Mouse (Mus musculus) intestine, embryonic 14.5 days (tissue): ENCODE results near the gene Drg1. TPM values are rescaled to one million over a fixed set of nuclear protein-coding genes. Genes with fewer than 3 reads are reported as not detected.

Experiments
- ATAC-seq: fragments of 200-750 bp; cut with Nextera tagmentation; replicated peaks from 2 replicates; pipeline ENCODE4 v1.8.0; 2017; ENCODE audit warnings: low read depth, moderate number of reproducible peaks, moderate TSS enrichment, moderate library complexity; ENCODE audit not compliant: low FRiP score, low TSS enrichment
- DNase-seq: peaks from one replicate; pipeline ENCODE4 v3.0.0-alpha.2; 2018; ENCODE audit warnings: low spot score
- H3K27ac ChIP-seq: fragments of 300-500 bp; sonication (generic); 2 replicates; pipeline ENCODE4 v1.5.1; 2014; ENCODE audit warnings: low read depth, mild to moderate bottlenecking, control low read depth
- H3K27me3 ChIP-seq: fragments of 300-500 bp; sonication (generic); replicated peaks from 2 replicates; pipeline ENCODE4 v1.6.1; 2014; ENCODE audit warnings: low read length, control low read depth; ENCODE audit not compliant: control insufficient read depth, insufficient read depth
- H3K36me3 ChIP-seq: fragments of 300-500 bp; sonication (generic); 2 replicates; pipeline ENCODE4 v1.6.1; 2014; ENCODE audit warnings: low read length, control low read depth; ENCODE audit not compliant: control insufficient read depth, insufficient read depth
- H3K4me1 ChIP-seq: fragments of 300-500 bp; sonication (generic); replicated peaks from 2 replicates; pipeline ENCODE4 v1.6.1; 2014; ENCODE audit warnings: low read length, control low read depth, mixed read lengths; ENCODE audit not compliant: control insufficient read depth, insufficient read depth
- H3K4me2 ChIP-seq: fragments of 300-500 bp; sonication (generic); 2 replicates; pipeline ENCODE4 v1.6.1; 2014; ENCODE audit warnings: low read length
- H3K4me3 ChIP-seq: fragments of 300-500 bp; sonication (generic); 2 replicates; pipeline ENCODE4 v1.5.1; 2014; ENCODE audit warnings: low read depth, low read length, control low read depth, mixed read lengths
- H3K9ac ChIP-seq: fragments of 300-500 bp; sonication (generic); 2 replicates; pipeline ENCODE4 v1.6.1; 2014; ENCODE audit warnings: mild to moderate bottlenecking, low read length
- H3K9me3 ChIP-seq: fragments of 300-500 bp; sonication (generic); 2 replicates; pipeline ENCODE4 v1.6.1; 2016; ENCODE audit warnings: low read length, control low read depth; ENCODE audit not compliant: control insufficient read depth
- WGBS: fragments of 180-500 bp; shearing (Covaris S2); extraction: QIAGEN DNeasy Blood & Tissue Kit; methylation state at CpG from one replicate; pipeline ENCODE4 v1.1.7; 2014; 5-methylcytosine and 5-hydroxymethylcytosine counted together
- polyA plus RNA-seq: library from polyadenylated mRNA; unstranded; fragments of >200 nt; fragmentation: Nextera tagmentation; extraction: Ambion mirVana; gene quantifications from 2 replicates; pipeline ENCODE4 v1.2.1, GENCODE M21; 2014

Gene Drg1
- polyA plus RNA-seq, 1 experiment from 2014 or later = 221 TPM

DNA sequence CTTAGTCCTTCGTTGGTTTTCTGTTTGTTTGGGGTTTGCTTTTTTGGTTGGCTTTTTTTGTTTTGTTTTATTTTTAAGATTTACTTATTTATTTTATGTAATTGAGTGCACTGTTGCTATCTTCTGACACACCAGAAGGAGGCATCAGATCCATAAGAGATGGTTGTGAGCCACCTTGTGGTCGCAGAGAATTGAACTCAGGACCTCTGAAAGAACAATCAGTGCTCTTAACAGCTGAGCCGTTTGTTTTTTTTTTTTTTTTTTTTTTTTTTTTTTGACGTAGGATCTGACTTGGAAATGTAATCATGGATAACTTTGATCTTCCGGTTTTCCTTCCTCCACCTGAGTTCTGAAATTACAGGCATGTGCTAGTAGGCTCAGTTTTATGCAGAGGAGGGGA is 43.1 kb downstream of the Drg1 start:
- no peak overlapping the region for H3K4me3 ChIP-seq
- H3K4me2 ChIP-seq = no peak overlapping the region
- peaks cover 88% of the 10 kb centered on the region for H3K36me3 ChIP-seq
- 68% methylated on average over 5 of the region's 5 CpGs for WGBS
- ATAC-seq = no peak
- no peaks in the 10 kb centered on the region for H3K27me3 ChIP-seq
- no peaks in the 10 kb centered on the region for H3K9me3 ChIP-seq
- H3K9ac ChIP-seq = no peak overlapping the region
- no peak overlapping the region for H3K27ac ChIP-seq
- no peak for DNase-seq
- H3K4me1 ChIP-seq = no peaks in the 10 kb centered on the region

DNA sequence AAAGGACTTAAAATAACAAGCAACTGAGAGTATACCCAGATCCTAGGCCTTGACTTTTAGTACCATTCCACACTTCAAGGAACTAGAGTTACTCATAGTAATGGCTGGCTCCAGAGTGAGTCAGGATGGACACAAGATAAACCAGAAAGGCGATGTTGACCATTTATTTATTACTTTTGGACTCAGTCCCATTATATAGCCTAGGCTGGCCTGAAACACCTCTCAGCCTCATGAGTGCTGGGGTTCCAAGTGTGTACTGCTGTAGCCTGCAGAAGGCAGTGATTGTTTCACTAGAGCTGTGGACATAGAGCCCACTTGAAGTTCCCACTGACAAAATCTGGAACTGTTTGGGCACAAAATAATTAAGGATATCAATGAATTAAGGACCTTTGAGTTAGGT is 53.7 kb downstream of the Drg1 start:
- Histone ChIP-seq H3K9ac (no peak overlapping the region), H3K4me3 (no peak overlapping the region), H3K4me1 (no peaks in the 10 kb centered on the region), H3K27ac (no peak overlapping the region), H3K36me3 (peaks cover 91% of the 10 kb centered on the region), H3K4me2 (no peak overlapping the region), H3K9me3 (no peaks in the 10 kb centered on the region), H3K27me3 (no peaks in the 10 kb centered on the region)
- DNase-seq = no peak
- WGBS = 86% methylated on average over 1 of the region's 1 CpGs
- ATAC-seq = no peak

- no peak overlapping the region for H3K9ac ChIP-seq
- 94% methylated on average over 3 of the region's 3 CpGs for WGBS
- H3K4me3 ChIP-seq = no peak overlapping the region
- no peaks in the 10 kb centered on the region for H3K9me3 ChIP-seq
- no peaks in the 10 kb centered on the region for H3K4me1 ChIP-seq
- ATAC-seq (no peak), DNase-seq (no peak)
- H3K27me3 ChIP-seq = no peaks in the 10 kb centered on the region
- H3K27ac ChIP-seq = no peak overlapping the region
- peaks cover 60% of the 10 kb centered on the region for H3K36me3 ChIP-seq
- no peak overlapping the region for H3K4me2 ChIP-seq
Observed at GRCm38 (mm10) chr11:3206783-3207182, 59.4 kb downstream of the Drg1 start.

GRCm38 (mm10) chr11:3205207-3205606 is 61.0 kb downstream of the Drg1 start:
- no peaks in the 10 kb centered on the region for H3K9me3 ChIP-seq
- ATAC-seq (no peak), DNase-seq (no peak)
- peaks cover 46% of the 10 kb centered on the region for H3K36me3 ChIP-seq
- H3K4me3 ChIP-seq = no peak overlapping the region
- 92% methylated on average over 3 of the region's 3 CpGs for WGBS
- H3K27ac ChIP-seq = no peak overlapping the region
- H3K4me1 ChIP-seq = no peaks in the 10 kb centered on the region
- H3K27me3 ChIP-seq = no peaks in the 10 kb centered on the region
- no peak overlapping the region for H3K4me2 ChIP-seq
- no peak overlapping the region for H3K9ac ChIP-seq

- Histone ChIP-seq H3K9me3 (no peaks in the 10 kb centered on the region), H3K27me3 (no peaks in the 10 kb centered on the region), H3K4me2 (peak overlapping the region; percentile 33), H3K4me1 (no peaks in the 10 kb centered on the region), H3K27ac (no peak overlapping the region), H3K9ac (no peak overlapping the region), H3K4me3 (peak overlapping the region; percentile 29), H3K36me3 (peaks cover 32% of the 10 kb centered on the region)
- ATAC-seq = no peak
- 79% methylated on average over 2 of the region's 2 CpGs for WGBS
- no peak for DNase-seq
Observed at GRCm38 (mm10) chr11:3203771-3204170, 62.4 kb downstream of the Drg1 start.

- H3K4me2 ChIP-seq = peak overlapping the region; percentile 33
- peak overlapping the region; percentile 27 for H3K9ac ChIP-seq
- WGBS = 0% methylated on average over 36 of the region's 57 CpGs
- 0 out of 2 replicates have a peak overlapping the region, but pooled peaks have one; percentile 0 for H3K27ac ChIP-seq
- peak; percentile 38 for ATAC-seq
- peaks cover 25% of the 10 kb centered on the region for H3K36me3 ChIP-seq
- peak; percentile 85 for DNase-seq
- H3K4me3 ChIP-seq = peak overlapping the region; percentile 29
- no peaks in the 10 kb centered on the region for H3K27me3 ChIP-seq
- no peaks in the 10 kb centered on the region for H3K9me3 ChIP-seq
- H3K4me1 ChIP-seq = no peaks in the 10 kb centered on the region
Observed at GRCm38 (mm10) chr11:3202781-3203441, 63.3 kb downstream of the Drg1 start.

GRCm38 (mm10) chr11:3202231-3202701 is 63.9 kb downstream of the Drg1 start, which contains the start of gene Eif4enif1:
Eif4enif1 (plus strand) TSS chr11:3202392.
- H3K9ac ChIP-seq = peak within 1 kb of the TSS; percentile 27
- no peaks in the 10 kb centered on the region for H3K4me1 ChIP-seq
- H3K4me2 ChIP-seq = peak within 1 kb of the TSS; percentile 33
- DNase-seq (peak; percentile 98), ATAC-seq (peak; percentile 80)
- no peaks in the 10 kb centered on the region for H3K27me3 ChIP-seq
- WGBS = 0% methylated on average over 41 of the region's 57 CpGs
- peaks cover 21% of the 10 kb centered on the region for H3K36me3 ChIP-seq
- H3K9me3 ChIP-seq = no peaks in the 10 kb centered on the region
- H3K4me3 ChIP-seq = peak within 1 kb of the TSS; percentile 29
- H3K27ac ChIP-seq = peak within 1 kb of the TSS; percentile 2; the same call in 1 of the 2 replicates

- peak overlapping the region; percentile 18 for H3K4me2 ChIP-seq
- no peak overlapping the region for H3K27ac ChIP-seq
- no peaks in the 10 kb centered on the region for H3K27me3 ChIP-seq
- H3K4me1 ChIP-seq = no peaks in the 10 kb centered on the region
- no peaks in the 10 kb centered on the region for H3K9me3 ChIP-seq
- peak overlapping the region; percentile 29 for H3K4me3 ChIP-seq
- ATAC-seq (no peak), DNase-seq (peak; percentile 71)
- H3K9ac ChIP-seq = peak overlapping the region; percentile 5
- H3K36me3 ChIP-seq = peaks cover 14% of the 10 kb centered on the region
- 6% methylated on average over 16 of the region's 16 CpGs for WGBS
Observed at GRCm38 (mm10) chr11:3201326-3202230, 64.6 kb downstream of the Drg1 start.
